Mouse (Mus musculus): ENCODE measurements around the gene Coro2b.

Gene Coro2b

DNA sequence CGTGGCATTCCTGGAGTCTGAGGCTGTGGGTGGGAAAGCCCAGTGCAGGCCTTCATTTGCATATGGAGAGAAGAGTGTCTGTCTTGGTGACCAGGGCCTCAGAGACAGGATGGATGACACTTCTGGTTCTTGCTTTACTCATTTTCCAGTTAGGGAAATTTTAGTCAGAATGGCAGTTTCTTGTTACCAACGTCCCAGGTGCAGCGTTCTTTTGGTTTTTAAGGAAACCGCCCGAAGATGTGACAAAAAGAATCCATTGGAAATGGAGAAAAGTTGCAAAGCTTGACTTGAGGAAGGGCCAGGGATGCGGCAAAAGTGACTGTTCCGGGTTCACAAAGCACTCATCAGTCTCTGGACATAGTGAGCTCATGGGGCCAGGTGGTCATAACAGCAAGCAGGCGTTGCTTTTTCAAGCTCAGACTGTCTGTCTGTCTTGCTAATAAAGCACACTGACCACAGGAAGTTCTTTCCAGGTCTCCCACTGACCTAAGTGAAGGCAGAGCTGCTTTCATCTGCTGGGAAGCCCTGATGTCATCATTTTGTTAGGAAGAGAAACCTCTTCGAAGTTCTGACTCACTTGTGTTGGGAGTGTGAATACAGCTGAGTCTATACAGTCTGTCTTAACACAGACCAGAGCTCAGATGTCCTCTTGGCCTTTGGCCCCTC lies 164.2 kb downstream of the Coro2b start:
- no peaks in the 10 kb centered on the region for H3K27me3 ChIP-seq (ENCODE audit: control insufficient read depth, insufficient read depth, low read length, poor library complexity, severe bottlenecking)
- DNase-seq (ENCODE audit: low read depth, low spot score), result no peak
- peaks cover 10% of the 10 kb centered on the region for H3K36me3 ChIP-seq (ENCODE audit: control insufficient read depth, insufficient read depth, low read length, poor library complexity, severe bottlenecking)

DNA sequence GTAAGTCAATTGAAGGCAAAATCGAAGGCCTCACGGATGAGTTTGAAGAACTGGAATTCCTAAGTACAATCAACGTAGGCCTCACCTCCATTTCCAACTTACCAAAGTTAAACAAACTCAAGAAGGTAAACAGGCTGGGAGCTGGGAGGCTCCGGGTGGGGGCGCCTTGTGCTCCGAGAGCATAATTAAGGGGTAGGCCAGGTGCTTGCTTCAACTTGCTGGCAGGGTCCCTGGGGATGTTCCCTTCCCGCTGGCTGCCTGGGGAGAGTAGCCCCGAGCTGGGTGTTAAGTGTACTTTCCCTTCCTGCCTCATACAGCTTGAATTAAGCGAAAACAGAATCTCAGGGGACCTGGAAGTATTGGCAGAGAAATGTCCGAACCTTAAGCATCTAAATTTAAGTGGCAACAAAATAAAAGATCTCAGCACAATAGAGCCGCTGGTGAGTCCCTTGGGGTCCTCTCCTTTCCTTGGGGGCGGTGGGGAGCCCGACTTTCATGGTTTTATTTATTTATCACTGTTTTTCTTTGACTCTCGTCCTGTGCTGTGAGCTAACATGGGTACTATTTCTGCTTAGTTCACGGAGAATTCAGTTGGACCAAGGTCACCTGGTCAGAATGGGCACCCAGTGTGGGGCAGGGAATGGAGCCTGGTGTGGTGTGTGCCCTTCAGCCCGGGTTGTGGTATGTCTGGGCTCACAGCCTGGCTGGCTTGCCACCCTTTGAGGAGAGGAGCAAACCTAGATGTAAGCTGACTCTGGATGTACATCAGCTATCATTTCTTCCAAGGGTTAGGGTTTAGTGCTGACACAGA lies 164.9 kb downstream of the Coro2b start:
- peaks cover 6% of the 10 kb centered on the region for H3K36me3 ChIP-seq (ENCODE audit: control insufficient read depth, insufficient read depth, low read length, poor library complexity, severe bottlenecking)
- no peak for DNase-seq (ENCODE audit: low read depth, low spot score)
- no peaks in the 10 kb centered on the region for H3K27me3 ChIP-seq (ENCODE audit: control insufficient read depth, insufficient read depth, low read length, poor library complexity, severe bottlenecking)

DNA sequence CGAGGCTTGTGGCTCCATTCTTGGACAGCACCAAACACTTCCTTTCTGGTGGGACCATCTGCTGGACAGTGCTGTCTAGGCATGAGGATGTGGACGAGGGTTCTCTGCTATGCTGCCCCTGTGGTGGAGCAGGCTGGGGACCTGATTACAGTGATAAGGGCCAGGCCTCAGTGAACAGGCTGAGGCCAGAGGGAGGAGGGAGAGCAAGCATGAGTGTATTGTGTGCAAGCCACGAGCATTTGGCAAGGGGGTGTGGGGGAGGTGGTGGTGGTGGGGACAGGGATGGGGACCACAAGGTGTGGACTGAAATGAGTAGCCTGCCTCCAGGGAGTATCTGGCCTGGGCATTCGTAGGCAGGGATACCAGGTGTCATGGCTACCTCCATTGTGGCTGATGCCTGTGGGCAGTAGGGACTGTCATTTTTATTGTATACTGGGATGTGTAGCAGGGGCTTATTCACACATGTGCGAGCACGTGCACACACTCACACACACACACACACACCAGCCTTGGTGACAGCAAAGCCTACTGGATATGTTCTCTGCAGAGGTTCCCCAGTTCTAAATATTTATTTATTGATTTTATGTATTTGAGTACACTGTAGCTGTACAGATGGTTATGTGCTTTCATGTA lies 166.1 kb downstream of the Coro2b start:
- Histone ChIP-seq H3K27me3 (ENCODE audit: control insufficient read depth, insufficient read depth, low read length, poor library complexity, severe bottlenecking) (no peaks in the 10 kb centered on the region), H3K36me3 (ENCODE audit: control insufficient read depth, insufficient read depth, low read length, poor library complexity, severe bottlenecking) (peaks cover 4% of the 10 kb centered on the region)
- DNase-seq (ENCODE audit: low read depth, low spot score), result no peak

DNA sequence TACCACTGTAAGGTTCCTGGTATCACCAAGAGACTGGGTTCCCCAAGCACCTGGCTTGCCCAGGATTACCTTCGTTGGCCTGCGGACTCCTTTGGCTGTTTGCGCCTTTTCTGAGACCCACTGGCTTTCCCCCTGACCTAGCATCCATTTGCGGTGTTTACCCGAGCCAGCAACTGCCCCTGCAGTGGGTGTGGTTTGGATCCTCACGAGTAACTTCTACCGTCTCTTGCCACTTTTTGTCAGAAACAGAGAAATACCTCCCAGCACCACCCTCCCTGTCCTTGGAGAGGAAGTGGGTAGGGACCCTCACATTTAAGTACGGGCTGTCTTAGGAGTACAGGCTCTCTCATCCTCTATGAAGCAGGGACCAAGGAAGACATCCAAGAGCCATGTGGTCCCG lies 166.7 kb downstream of the Coro2b start:
- peaks cover under 1% of the 10 kb centered on the region for H3K36me3 ChIP-seq (ENCODE audit: control insufficient read depth, insufficient read depth, low read length, poor library complexity, severe bottlenecking)
- DNase-seq (ENCODE audit: low read depth, low spot score), result no peak
- H3K27me3 ChIP-seq (ENCODE audit: control insufficient read depth, insufficient read depth, low read length, poor library complexity, severe bottlenecking), result no peaks in the 10 kb centered on the region

All from splenic B cell, adult 2 months (primary cell).